Mouse (Mus musculus): ENCODE measurements around the gene Pnmal2.

DNA sequence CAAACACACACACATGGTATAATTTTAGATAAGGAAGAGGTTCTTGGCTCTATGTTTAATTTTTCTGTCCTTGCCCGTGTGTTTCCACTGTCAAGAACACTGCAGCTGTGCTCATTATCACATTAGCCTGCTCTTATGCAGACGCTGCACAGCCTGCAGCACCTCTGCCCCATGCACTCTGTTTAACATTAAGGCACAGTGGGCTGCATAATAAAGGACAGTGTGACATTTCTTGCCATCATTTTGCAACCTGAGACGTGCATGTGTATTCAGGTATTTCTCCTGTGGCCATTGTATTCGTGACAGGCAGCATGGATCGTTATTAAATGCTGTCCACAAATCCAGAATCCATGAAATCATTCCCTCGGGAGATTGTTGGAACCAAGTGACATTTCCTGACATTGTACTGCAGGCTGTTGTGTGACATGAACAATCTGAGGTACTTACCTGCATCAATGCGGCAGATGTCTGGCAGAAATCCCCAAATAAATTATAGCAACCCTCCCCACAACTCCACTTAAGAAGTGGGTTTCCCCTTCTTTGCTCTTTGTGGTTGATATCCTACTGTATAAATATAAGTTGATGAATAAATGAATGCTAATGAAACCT, 43.2 kb downstream of the Pnmal2 start:
- TF ChIP-seq CTCF (IDR thresholded peaks at IDR 0.05; ENCODE audit: borderline replicate concordance, insufficient read depth, low read length) (no peak), POLR2A (IDR thresholded peaks at IDR 0.05; ENCODE audit: low read depth, low read length) (no peak)
